Mouse (Mus musculus) forebrain, embryonic 14.5 days (tissue): Measurements from ENCODE around the gene Nrxn3. TPM values are rescaled to one million over a fixed set of nuclear protein-coding genes. Genes with fewer than 3 reads are reported as not detected.

Experiments used
- ATAC-seq: fragments of 200-750 bp; cut with Nextera tagmentation; 2 replicates; pipeline ENCODE4 v1.8.0; 2017; ENCODE audit warnings: mild to moderate bottlenecking, moderate library complexity
- DNase-seq: peaks from one replicate; pipeline ENCODE4 v3.0.0-alpha.2; 2015; ENCODE audit warnings: low spot score
- H3K27ac ChIP-seq: fragments of 300-500 bp; sonication (generic); 2 replicates; pipeline ENCODE4 v1.5.1; 2014; ENCODE audit warnings: low read depth, mild to moderate bottlenecking, control low read depth, low read length, moderate library complexity
- H3K27me3 ChIP-seq: fragments of 300-500 bp; sonication (generic); replicated peaks from 2 replicates; pipeline ENCODE4 v1.6.1; 2014; ENCODE audit warnings: low read length, control low read depth, mixed read lengths; ENCODE audit not compliant: control insufficient read depth, insufficient read depth
- H3K36me3 ChIP-seq: fragments of 300-500 bp; sonication (generic); 2 replicates; pipeline ENCODE4 v1.6.1; 2014; ENCODE audit warnings: low read length, control low read depth; ENCODE audit not compliant: control insufficient read depth, insufficient read depth
- H3K4me1 ChIP-seq: fragments of 300-500 bp; sonication (generic); 2 replicates; pipeline ENCODE4 v1.6.1; 2014; ENCODE audit warnings: antibody characterized with exemption, low read length, control low read depth; ENCODE audit not compliant: control insufficient read depth, insufficient read depth
- H3K4me2 ChIP-seq: fragments of 300-500 bp; sonication (generic); 2 replicates; pipeline ENCODE4 v1.6.1; 2014; ENCODE audit warnings: mild to moderate bottlenecking, control low read depth, low read length
- H3K4me3 ChIP-seq: fragments of 300-500 bp; sonication (generic); 2 replicates; pipeline ENCODE4 v1.5.1; 2014; ENCODE audit warnings: low read depth, low read length, control low read depth
- H3K9ac ChIP-seq: fragments of 300-500 bp; sonication (generic); 2 replicates; pipeline ENCODE4 v1.6.1; 2014; ENCODE audit warnings: mild to moderate bottlenecking, low read length, control low read depth, moderate library complexity
- H3K9me3 ChIP-seq: fragments of 300-500 bp; sonication (generic); replicated peaks from 2 replicates; pipeline ENCODE4 v1.6.1; 2016; ENCODE audit warnings: low read length, control low read depth, mixed read lengths; ENCODE audit not compliant: control insufficient read depth
- WGBS: fragments of 180-500 bp; shearing (Covaris S2); extraction: QIAGEN DNeasy Blood & Tissue Kit; methylation state at CpG from one replicate; pipeline ENCODE4 v1.1.7; 2014; 5-methylcytosine and 5-hydroxymethylcytosine counted together
- polyA plus RNA-seq: library from polyadenylated mRNA; unstranded; fragments of >200 nt; fragmentation: Nextera tagmentation; extraction: Ambion mirVana; gene quantifications from 2 replicates; pipeline ENCODE4 v1.2.1, GENCODE M21; 2014

Nrxn3 gene
- polyA plus RNA-seq, 1 experiment from 2014 or later, result 39.6 TPM

DNA sequence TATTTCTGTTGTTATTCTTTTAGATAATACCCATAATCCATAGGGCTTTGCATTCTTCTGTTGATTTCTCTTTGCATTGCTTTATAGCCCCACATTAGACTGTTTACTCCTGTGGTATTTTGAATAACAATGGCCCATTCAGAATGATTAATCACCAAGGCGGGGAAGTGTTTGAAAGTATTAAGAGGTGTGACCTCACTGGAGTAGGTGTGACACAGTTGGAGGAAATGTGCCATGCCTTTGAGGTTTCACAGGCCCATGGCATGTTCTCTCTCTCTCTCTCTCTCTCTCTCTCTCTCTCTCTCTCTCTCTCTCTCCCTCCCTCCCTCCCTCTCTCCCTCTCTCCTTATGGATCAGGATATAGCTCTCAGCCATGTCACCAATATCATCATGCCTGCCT, 1019.6 kb downstream of the Nrxn3 start:
- no peak for DNase-seq
- Histone ChIP-seq H3K9ac (no peak overlapping the region), H3K27me3 (no peaks in the 10 kb centered on the region), H3K4me3 (no peak overlapping the region), H3K4me1 (no peaks in the 10 kb centered on the region), H3K9me3 (no peaks in the 10 kb centered on the region), H3K36me3 (no peaks in the 10 kb centered on the region), H3K4me2 (no peak overlapping the region), H3K27ac (no peak overlapping the region)
- 31% methylated on average over 1 of the region's 1 CpGs for WGBS
- no peak for ATAC-seq

DNA sequence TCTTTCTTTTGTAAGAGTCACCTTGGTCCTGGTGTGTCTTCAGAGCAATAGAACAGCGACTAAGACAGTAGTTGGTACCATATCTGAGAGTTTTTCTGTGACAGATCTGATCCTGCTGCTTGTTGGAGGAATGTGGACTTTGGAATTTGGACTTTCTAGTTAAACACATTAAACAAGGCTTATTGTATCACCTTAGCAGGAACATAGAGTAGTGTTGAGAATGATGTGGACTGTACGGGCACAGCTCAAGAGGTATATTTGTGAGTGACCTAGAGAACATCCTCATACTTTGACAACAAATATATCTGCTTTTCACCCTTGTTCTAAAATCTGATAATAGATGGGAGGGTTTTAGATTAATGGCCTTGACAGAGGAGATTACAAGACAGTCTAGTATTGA, 1020.1 kb downstream of the Nrxn3 start:
- no peaks in the 10 kb centered on the region for H3K27me3 ChIP-seq
- no peaks in the 10 kb centered on the region for H3K4me1 ChIP-seq
- H3K9me3 ChIP-seq, result no peaks in the 10 kb centered on the region
- DNase-seq (no peak), ATAC-seq (no peak)
- 90% methylated on average over 2 of the region's 2 CpGs for WGBS
- no peak overlapping the region for H3K4me3 ChIP-seq
- no peak overlapping the region for H3K9ac ChIP-seq
- no peaks in the 10 kb centered on the region for H3K36me3 ChIP-seq
- no peak overlapping the region for H3K4me2 ChIP-seq
- no peak overlapping the region for H3K27ac ChIP-seq

DNA sequence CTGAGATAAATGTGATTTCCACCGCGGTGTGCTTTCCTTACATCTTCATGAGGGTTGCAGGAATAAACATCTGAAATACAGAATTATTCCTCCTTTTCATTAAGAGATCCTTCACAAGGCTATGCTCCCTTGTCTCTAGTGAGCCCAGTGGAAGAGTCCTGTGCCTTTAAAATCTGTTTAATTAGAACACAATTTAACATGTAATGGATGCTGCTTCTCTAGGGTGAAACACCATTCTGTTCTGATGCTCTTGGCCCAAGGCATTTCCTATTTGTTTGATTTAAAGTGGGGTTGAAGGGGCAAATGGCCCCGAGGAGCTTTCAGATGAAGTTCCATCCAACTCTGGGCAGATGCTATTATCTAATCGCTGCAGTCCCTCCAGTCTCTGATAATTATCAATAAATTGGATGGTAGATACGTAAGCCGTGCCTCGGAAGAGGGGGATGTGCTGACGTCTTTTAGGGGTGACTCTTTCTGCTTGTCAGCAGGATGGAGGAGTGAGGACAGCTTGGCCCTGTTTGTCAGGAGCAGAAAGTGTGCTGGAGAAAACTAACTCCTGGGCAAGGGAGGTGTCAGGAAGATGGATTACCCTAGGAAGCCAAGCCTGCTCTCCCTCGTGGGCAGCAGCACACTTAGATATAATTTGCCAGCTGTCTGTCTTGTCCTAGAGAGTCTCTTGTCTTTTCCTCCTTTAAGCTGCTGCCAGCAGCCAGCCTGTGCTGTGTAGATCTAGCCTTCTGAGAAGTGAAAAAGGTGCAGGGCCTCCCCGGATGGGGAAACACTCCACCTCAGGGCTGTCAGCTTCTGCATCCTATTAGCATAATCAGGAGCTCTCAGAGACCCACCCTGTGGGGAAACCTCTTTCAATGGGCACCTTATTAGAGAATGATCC, 1041.8 kb downstream of the Nrxn3 start:
- DNase-seq (peak; percentile 72), ATAC-seq (peak; percentile 91)
- Histone ChIP-seq H3K9me3 (no peaks in the 10 kb centered on the region), H3K4me3 (no peak overlapping the region), H3K27ac (0 out of 2 replicates have a peak overlapping the region, but pooled peaks have one; percentile 3), H3K9ac (no peak overlapping the region), H3K36me3 (no peaks in the 10 kb centered on the region), H3K4me2 (peak overlapping the region; percentile 12; the same call in 1 of the 2 replicates), H3K27me3 (no peaks in the 10 kb centered on the region), H3K4me1 (peaks cover 9% of the 10 kb centered on the region)
- 34% methylated on average over 10 of the region's 10 CpGs for WGBS

DNA sequence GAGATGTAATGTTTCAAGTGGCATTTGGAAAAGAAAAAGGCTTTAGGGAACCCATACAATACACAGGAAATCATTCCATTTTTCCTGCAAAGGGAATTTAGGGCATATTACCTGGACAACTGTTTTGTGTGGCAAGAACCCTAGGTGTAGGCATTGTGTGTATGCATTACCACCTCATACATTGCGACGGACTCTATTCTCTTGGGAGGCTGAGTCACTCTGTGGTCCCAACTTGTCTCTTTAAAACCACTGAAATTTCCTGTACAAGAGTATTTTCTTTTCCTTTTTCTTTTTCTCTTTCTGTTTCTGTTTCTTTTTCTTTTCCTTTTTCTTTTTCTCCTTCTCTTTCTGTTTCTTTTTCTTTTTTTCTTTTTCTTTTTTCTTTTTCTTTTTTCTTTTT, 1042.5 kb downstream of the Nrxn3 start:
- no peak overlapping the region; the same call in 1 of the 2 replicates for H3K4me2 ChIP-seq

DNA sequence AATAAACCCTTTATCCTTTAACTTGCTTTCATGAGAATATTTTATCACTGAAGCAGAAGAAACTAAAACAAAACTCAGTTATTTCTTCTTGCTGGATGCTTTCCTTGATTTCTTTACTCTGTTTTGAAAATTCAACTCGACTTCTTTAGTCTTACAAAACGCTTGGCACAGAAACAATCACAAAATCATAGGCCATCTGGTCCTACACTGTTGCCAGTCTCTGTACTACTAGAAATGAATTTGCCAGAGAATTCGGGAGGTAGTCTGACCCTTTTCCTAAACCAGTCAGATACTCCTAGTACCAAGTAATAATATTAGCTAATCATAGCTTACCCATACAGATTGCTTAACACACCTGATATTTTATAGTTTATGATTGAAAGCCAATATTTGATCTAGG, 1066.1 kb downstream of the Nrxn3 start:
- Histone ChIP-seq H3K9me3 (no peaks in the 10 kb centered on the region), H3K27ac (no peak overlapping the region), H3K4me1 (no peaks in the 10 kb centered on the region), H3K9ac (no peak overlapping the region), H3K4me2 (no peak overlapping the region), H3K4me3 (no peak overlapping the region), H3K36me3 (no peaks in the 10 kb centered on the region), H3K27me3 (no peaks in the 10 kb centered on the region)
- ATAC-seq (no peak), DNase-seq (peak; percentile 69)
- WGBS, result 72% methylated on average over 3 of the region's 3 CpGs

More for the DNA sequence above, 1042.5 kb downstream of the Nrxn3 start:
- no peak for DNase-seq
- 2% methylated on average over 2 of the region's 2 CpGs for WGBS
- ATAC-seq, result no peak
- Histone ChIP-seq H3K9me3 (no peaks in the 10 kb centered on the region), H3K4me1 (peaks cover 9% of the 10 kb centered on the region), H3K36me3 (no peaks in the 10 kb centered on the region), H3K9ac (no peak overlapping the region), H3K27me3 (no peaks in the 10 kb centered on the region), H3K4me3 (no peak overlapping the region), H3K27ac (0 out of 2 replicates have a peak overlapping the region, but pooled peaks have one; percentile 3)

DNA sequence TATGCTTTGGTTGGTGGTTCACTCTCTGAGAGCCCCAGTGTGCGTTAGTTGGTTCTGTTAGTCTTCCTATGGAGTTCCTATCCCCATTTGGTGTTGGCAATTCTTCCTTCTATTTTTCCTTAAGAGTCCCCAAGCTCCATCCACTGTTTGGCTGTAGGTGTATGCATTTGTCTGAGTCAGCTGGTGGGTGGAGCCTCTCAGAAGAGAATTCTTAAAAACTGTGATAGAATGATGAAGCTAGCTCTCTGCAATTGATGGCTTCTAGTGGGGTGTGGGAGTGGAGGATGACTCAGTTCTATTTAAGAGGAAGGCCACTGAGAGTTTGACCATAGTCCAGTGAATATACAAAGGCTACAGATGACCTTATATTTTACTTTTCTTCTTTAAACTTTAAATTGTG, 1067.3 kb downstream of the Nrxn3 start:
- ATAC-seq (no peak), DNase-seq (no peak)
- Histone ChIP-seq H3K4me2 (no peak overlapping the region), H3K4me1 (no peaks in the 10 kb centered on the region), H3K27me3 (no peaks in the 10 kb centered on the region), H3K9me3 (no peaks in the 10 kb centered on the region), H3K4me3 (no peak overlapping the region), H3K9ac (no peak overlapping the region), H3K36me3 (no peaks in the 10 kb centered on the region), H3K27ac (no peak overlapping the region)
- WGBS, result 91% methylated on average over 1 of the region's 1 CpGs

DNA sequence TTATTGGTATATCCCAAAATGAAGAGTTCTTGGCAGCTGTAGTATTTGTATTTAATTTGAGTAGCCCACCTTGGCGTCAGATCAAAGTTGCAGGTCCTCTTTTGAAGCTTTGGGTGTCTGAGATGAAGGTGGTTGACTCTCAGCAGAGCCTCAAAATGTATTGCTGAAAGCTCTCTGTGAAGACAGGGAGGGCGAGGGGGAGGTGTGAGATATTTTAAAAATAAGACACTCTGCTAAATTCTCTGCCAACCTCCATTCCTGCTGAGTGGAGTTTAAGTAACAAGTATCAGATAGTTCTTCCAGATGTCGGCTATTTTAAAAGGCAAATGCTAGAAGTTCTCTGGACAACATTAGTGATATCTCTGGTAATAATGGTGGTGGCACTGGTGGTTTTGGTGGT, 1069.2 kb downstream of the Nrxn3 start:
- Histone ChIP-seq H3K9ac (no peak overlapping the region), H3K4me1 (no peaks in the 10 kb centered on the region), H3K4me2 (no peak overlapping the region), H3K27ac (no peak overlapping the region), H3K27me3 (no peaks in the 10 kb centered on the region), H3K9me3 (no peaks in the 10 kb centered on the region), H3K36me3 (no peaks in the 10 kb centered on the region), H3K4me3 (no peak overlapping the region)
- ATAC-seq (no peak), DNase-seq (no peak)
- 88% methylated on average over 3 of the region's 3 CpGs for WGBS

DNA sequence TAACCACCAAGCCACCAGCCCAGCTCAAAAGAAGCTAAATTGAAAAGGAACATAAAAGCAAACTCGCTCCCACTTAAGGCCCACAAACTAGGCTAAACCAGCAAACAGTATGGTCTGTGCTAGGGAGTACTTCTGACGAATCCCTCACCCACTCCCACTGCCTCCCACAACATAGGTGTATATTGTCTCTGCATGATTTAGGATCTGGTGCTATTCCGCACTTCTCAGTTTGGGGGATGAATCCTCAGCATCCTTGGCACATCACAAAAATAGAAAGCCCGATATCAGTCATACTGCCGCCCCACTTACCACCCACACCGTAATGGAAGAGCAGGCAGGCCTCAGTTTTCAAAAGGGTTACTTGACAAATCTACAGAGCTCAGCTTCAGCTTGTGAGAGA, 1072.1 kb downstream of the Nrxn3 start:
- ATAC-seq, result no peak
- Histone ChIP-seq H3K27me3 (no peaks in the 10 kb centered on the region), H3K4me2 (no peak overlapping the region), H3K27ac (no peak overlapping the region), H3K4me3 (no peak overlapping the region), H3K9ac (no peak overlapping the region), H3K9me3 (no peaks in the 10 kb centered on the region), H3K4me1 (no peaks in the 10 kb centered on the region), H3K36me3 (no peaks in the 10 kb centered on the region)
- no peak for DNase-seq
- WGBS, result 94% methylated on average over 6 of the region's 6 CpGs

DNA sequence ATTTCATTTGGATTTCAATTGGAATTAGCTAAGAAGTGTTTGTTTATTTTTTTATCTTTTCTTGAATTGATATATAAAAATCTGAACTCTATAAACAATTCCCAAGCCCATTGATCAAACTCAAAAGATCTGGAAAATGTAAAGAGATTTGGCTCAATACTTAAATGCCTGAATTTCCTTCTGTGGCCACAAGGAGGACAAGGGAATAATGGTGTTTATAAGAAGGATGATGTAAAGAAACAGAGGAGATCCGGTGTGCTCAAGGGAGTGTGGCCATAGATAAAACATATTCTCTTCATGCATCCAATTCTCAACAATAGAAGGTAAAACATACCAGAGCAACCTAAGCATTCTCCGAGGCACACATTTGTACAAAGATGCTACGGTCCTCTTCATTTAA, 1085.5 kb downstream of the Nrxn3 start:
- H3K4me3 ChIP-seq, result no peak overlapping the region
- ATAC-seq (no peak), DNase-seq (peak; percentile 59)
- whole genome bisulfite sequencing, result 72% methylated on average over 3 of the region's 3 CpGs
- no peak overlapping the region for H3K9ac ChIP-seq
- peaks cover 9% of the 10 kb centered on the region for H3K27me3 ChIP-seq
- H3K4me1 ChIP-seq, result peaks cover 6% of the 10 kb centered on the region; the same call in 1 of the 2 replicates
- no peak overlapping the region for H3K4me2 ChIP-seq
- H3K27ac ChIP-seq, result no peak overlapping the region
- H3K36me3 ChIP-seq, result no peaks in the 10 kb centered on the region
- no peaks in the 10 kb centered on the region for H3K9me3 ChIP-seq
